Mouse (Mus musculus) embryonic fibroblast, embryonic 13.5 days (primary cell): ENCODE measurements around the gene Tnfsf13b.

Experiments
- CTCF ChIP-seq: IDR thresholded peaks from 2 replicates; pipeline ENCODE4 v1.5.1; 2011; ENCODE audit warnings: mild to moderate bottlenecking, control low read depth, low read length, moderate library complexity, borderline replicate concordance; ENCODE audit not compliant: insufficient read depth
- POLR2A ChIP-seq: IDR thresholded peaks from 2 replicates; pipeline ENCODE4 v1.6.1; 2011; ENCODE audit warnings: low read depth, mild to moderate bottlenecking, control low read depth, low read length, moderate library complexity

DNA sequence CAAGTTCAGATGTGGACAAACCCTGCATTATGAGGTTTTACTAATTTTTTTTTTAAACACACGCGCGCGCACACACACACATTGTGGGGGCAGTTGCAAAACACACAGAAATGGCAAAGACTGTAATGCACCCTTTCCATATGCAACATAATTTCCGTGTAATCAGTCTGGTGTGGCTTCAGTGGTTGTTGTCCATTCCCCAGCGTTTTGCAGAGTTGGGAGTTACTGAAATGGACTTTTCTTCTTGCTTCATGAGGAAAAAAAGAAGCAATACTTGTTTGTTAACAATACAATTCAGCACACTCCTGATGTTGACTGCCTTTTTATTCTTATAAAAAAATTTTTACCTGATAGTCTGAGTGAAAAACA is 1.4 kb downstream of the Tnfsf13b start:
- TF ChIP-seq CTCF (no peak), POLR2A (no peak)
